Mouse (Mus musculus) cerebellum, adult 2 months (tissue): ENCODE measurements around the gene Gmds. TPM values are rescaled to one million over a fixed set of nuclear protein-coding genes. Genes with fewer than 3 reads are reported as not detected.
A peak's percentile ranks its signal among the peaks of the same experiment; 100 is the strongest.

Experiments used
- DNase-seq, 2 experiments: peaks; one replicate each; pipeline ENCODE4 v3.0.0; 2021
- H3K27ac ChIP-seq: fragments of 200-500 bp; 2 replicates; pipeline ENCODE4 v1.5.1; 2012; ENCODE audit warnings: low read length, control low read depth, inconsistent platforms; ENCODE audit not compliant: insufficient read depth
- H3K27me3 ChIP-seq: fragments of 200-500 bp; 2 replicates; pipeline ENCODE4 v1.6.1; 2012; ENCODE audit warnings: inconsistent platforms, mild to moderate bottlenecking, low read length, moderate library complexity; ENCODE audit not compliant: control insufficient read depth, insufficient read depth
- H3K4me1 ChIP-seq: fragments of 200-500 bp; 2 replicates; pipeline ENCODE4 v1.6.1; 2011; ENCODE audit warnings: low read length; ENCODE audit not compliant: control insufficient read depth, insufficient read depth
- H3K4me3 ChIP-seq: fragments of 200-500 bp; replicated peaks from 2 replicates; pipeline ENCODE3; 2011; ENCODE audit warnings: mild to moderate bottlenecking, low read depth, low read length, control low read depth; ENCODE audit not compliant: insufficient read depth
- CTCF ChIP-seq: fragments of 200-500 bp; IDR thresholded peaks from 2 replicates; pipeline ENCODE4 v1.5.1; 2011; ENCODE audit warnings: low read depth, mild to moderate bottlenecking, control low read depth, low read length, moderate library complexity, borderline replicate concordance; ENCODE audit not compliant: insufficient read depth
- POLR2A ChIP-seq: fragments of 200-500 bp; IDR thresholded peaks from 2 replicates; pipeline ENCODE4 v1.6.1; 2011; ENCODE audit warnings: low read length, control low read depth, borderline replicate concordance; ENCODE audit not compliant: insufficient read depth
- WGBS: fragments of 180-500 bp; shearing (Covaris S2); methylation state at CpG from one replicate; pipeline ENCODE4 v1.1.7; 2018; 5-methylcytosine and 5-hydroxymethylcytosine counted together
- polyA plus RNA-seq: library from polyadenylated mRNA; depleted of rRNA; stranded (reverse); fragments of >200 nt; gene quantifications from 2 replicates; pipeline ENCODE4 v1.2.3, GENCODE M21; 2012

Gmds gene
- polyA plus RNA-seq, 1 experiment = 12.3 TPM

- Histone ChIP-seq H3K27ac (no peak overlapping the region), H3K4me3 (no peak overlapping the region), H3K27me3 (peaks cover 1% of the 10 kb centered on the region; the same call in 1 of the 2 replicates), H3K4me1 (no peaks in the 10 kb centered on the region; the same call in 1 of the 2 replicates)
- WGBS = 71% methylated on average over 15 of the region's 15 CpGs
- TF ChIP-seq CTCF (no peak), POLR2A (no peak)
- DNase-seq = no peak
Observed at GRCm38 (mm10) chr13:31815383-31816003, 523.0 kb downstream of the Gmds start.

- Histone ChIP-seq H3K27ac (no peak overlapping the region), H3K4me1 (no peaks in the 10 kb centered on the region; the same call in 1 of the 2 replicates), H3K27me3 (peaks cover 5% of the 10 kb centered on the region; the same call in 1 of the 2 replicates), H3K4me3 (no peak overlapping the region)
- no peak for DNase-seq
- 90% methylated on average over 2 of the region's 2 CpGs for WGBS
- no peak for TF ChIP-seq POLR2A
- TF ChIP-seq CTCF = no peak
Observed at GRCm38 (mm10) chr13:31812701-31813100, 525.8 kb downstream of the Gmds start.

- TF ChIP-seq CTCF (no peak), POLR2A (no peak)
- Histone ChIP-seq H3K4me3 (no peak overlapping the region), H3K4me1 (no peaks in the 10 kb centered on the region; the same call in 1 of the 2 replicates), H3K27ac (no peak overlapping the region), H3K27me3 (peaks cover 11% of the 10 kb centered on the region; the same call in 1 of the 2 replicates)
- 40% methylated on average over 44 of the region's 44 CpGs for WGBS
- DNase-seq = no peak
Observed at GRCm38 (mm10) chr13:31811542-31812021, 527.0 kb downstream of the Gmds start.

- WGBS = 4% methylated on average over 65 of the region's 65 CpGs
- Histone ChIP-seq H3K4me3 (no peak overlapping the region), H3K27me3 (peaks cover 11% of the 10 kb centered on the region; the same call in 1 of the 2 replicates), H3K27ac (no peak overlapping the region), H3K4me1 (no peaks in the 10 kb centered on the region)
- TF ChIP-seq POLR2A (no peak), CTCF (no peak)
- DNase-seq = no peak
Observed at GRCm38 (mm10) chr13:31810693-31811541, 527.6 kb downstream of the Gmds start.

- no peaks in the 10 kb centered on the region for H3K4me1 ChIP-seq
- H3K27me3 ChIP-seq = peaks cover 11% of the 10 kb centered on the region; the same call in 1 of the 2 replicates
- no peak overlapping the region for H3K4me3 ChIP-seq
- DNase-seq = no peak
- 23% methylated on average over 9 of the region's 9 CpGs for WGBS
- no peak for TF ChIP-seq CTCF
- TF ChIP-seq POLR2A = no peak
- H3K27ac ChIP-seq = no peak overlapping the region
Observed at GRCm38 (mm10) chr13:31810375-31810692, 528.2 kb downstream of the Gmds start.

- Histone ChIP-seq H3K4me1 (no peaks in the 10 kb centered on the region), H3K27me3 (peaks cover 11% of the 10 kb centered on the region; the same call in 1 of the 2 replicates), H3K27ac (no peak overlapping the region), H3K4me3 (no peak overlapping the region)
- DNase-seq = no peak
- no peak for TF ChIP-seq CTCF
- WGBS = 27% methylated on average over 6 of the region's 6 CpGs
Observed at GRCm38 (mm10) chr13:31809701-31810100, 528.8 kb downstream of the Gmds start.

- 13% methylated on average over 16 of the region's 16 CpGs for WGBS
- H3K27me3 ChIP-seq = peaks cover 11% of the 10 kb centered on the region; the same call in 1 of the 2 replicates
- H3K4me3 ChIP-seq = peak overlapping the region; percentile 11
- DNase-seq = no peak
- no peak overlapping the region for H3K27ac ChIP-seq
- H3K4me1 ChIP-seq = no peaks in the 10 kb centered on the region
- TF ChIP-seq CTCF (no peak), POLR2A (no peak)
Observed at GRCm38 (mm10) chr13:31808804-31809420, 529.6 kb downstream of the Gmds start.
